Mouse (Mus musculus) embryonic fibroblast, embryonic 13.5 days (primary cell): Measurements from ENCODE around the gene Fam189a2.

Experiments used
- CTCF ChIP-seq: IDR thresholded peaks from 2 replicates; pipeline ENCODE4 v1.5.1; 2011; ENCODE audit warnings: mild to moderate bottlenecking, control low read depth, low read length, moderate library complexity, borderline replicate concordance; ENCODE audit not compliant: insufficient read depth
- POLR2A ChIP-seq: IDR thresholded peaks from 2 replicates; pipeline ENCODE4 v1.6.1; 2011; ENCODE audit warnings: low read depth, mild to moderate bottlenecking, control low read depth, low read length, moderate library complexity

DNA sequence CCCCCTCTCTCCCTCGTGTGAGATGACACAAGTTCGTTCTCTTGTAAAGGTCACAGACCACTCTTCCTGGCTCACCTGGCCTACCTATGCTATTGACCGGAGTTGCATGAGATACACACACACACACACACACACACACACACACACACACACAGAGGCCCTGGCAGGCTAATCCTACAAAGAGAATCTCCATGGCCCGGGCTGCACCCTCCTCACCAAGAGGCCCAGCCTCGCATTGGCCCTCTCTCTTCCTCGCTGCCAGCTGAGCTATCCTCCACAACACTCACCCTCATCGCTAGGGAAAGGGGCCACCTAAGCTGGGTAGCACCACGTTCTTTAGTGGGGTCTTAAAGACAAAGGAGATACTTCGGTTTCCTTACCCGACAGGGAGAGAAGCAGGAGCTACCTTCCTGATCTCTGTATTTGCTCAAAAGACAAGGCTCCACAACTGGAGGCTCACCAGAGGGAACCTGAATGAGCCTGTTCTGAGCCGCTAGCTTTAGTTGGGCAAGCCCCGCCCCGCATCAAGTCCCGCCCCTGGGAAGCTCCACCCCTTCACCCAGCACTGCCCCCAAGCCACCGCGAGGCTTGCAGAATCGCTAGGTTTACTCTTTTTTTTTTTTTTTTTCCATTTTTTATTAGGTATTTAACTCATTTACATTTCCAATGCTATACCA lies 74.4 kb downstream of the Fam189a2 start:
- TF ChIP-seq CTCF (no peak), POLR2A (no peak)
